Mouse (Mus musculus) CH12.LX (cell line): ENCODE data around the gene Smg6. TPM values are rescaled to one million over a fixed set of nuclear protein-coding genes. Genes with fewer than 3 reads are reported as not detected.
A peak's percentile ranks its signal among the peaks of the same experiment; 100 is the strongest.

Source experiments
- DNase-seq: peaks from one replicate; pipeline ENCODE4 v3.0.0-alpha.2; 2013; ENCODE audit errors: extremely low read depth
- H3K27ac ChIP-seq: 2 replicates; pipeline ENCODE4 v1.5.1; 2012; ENCODE audit warnings: low read depth, mild to moderate bottlenecking, control low read depth, moderate library complexity; ENCODE audit not compliant: insufficient read depth
- H3K27me3 ChIP-seq: replicated peaks from 2 replicates; pipeline ENCODE3; 2012; ENCODE audit warnings: inconsistent platforms
- H3K36me3 ChIP-seq, 2 experiments: replicated peaks in 1 of 2; 2 replicates each; pipeline versions ENCODE3 to v1.6.1; 2012; ENCODE audit warnings: inconsistent platforms in 1 of 2, low read length in 1 of 2, mild to moderate bottlenecking in 1 of 2, mixed read lengths in 1 of 2, moderate library complexity in 1 of 2; ENCODE audit not compliant: control insufficient read depth in 1 of 2, insufficient read depth in 1 of 2
- H3K4me1 ChIP-seq, 2 experiments: 2 replicates each; pipeline ENCODE4 v1.6.1; 2012; ENCODE audit warnings: inconsistent platforms in 1 of 2, moderate library complexity in 1 of 2; ENCODE audit not compliant: insufficient read depth in 2 of 2, control insufficient read depth in 1 of 2
- H3K4me2 ChIP-seq: 2 replicates; pipeline ENCODE4 v1.6.1; 2012; ENCODE audit warnings: low read depth, mild to moderate bottlenecking, control low read depth; ENCODE audit not compliant: poor library complexity, insufficient read depth, severe bottlenecking
- H3K4me3 ChIP-seq, 3 experiments: fragments of 150-350 bp in 1 of 3; sonication (generic) in 1 of 3; replicated peaks in 1 of 3; 2 replicates each; pipeline versions ENCODE3 to v1.5.1; 2011 to 2012; ENCODE audit warnings: low read depth in 2 of 3, low read length in 2 of 3, mild to moderate bottlenecking in 2 of 3, moderate library complexity in 2 of 3, control low read depth in 1 of 3, improper control_type of control experiment in 1 of 3, inconsistent platforms in 1 of 3, mixed read lengths in 1 of 3; ENCODE audit not compliant: poor library complexity in 1 of 3
- H3K79me2 ChIP-seq: replicated peaks from 2 replicates; pipeline ENCODE4 v1.6.1; 2012; ENCODE audit warnings: mild to moderate bottlenecking, moderate library complexity; ENCODE audit not compliant: control insufficient read depth, poor library complexity, insufficient read depth, severe bottlenecking; ENCODE audit errors: extremely low read depth
- H3K9ac ChIP-seq: 2 replicates; pipeline ENCODE4 v1.6.1; 2012; ENCODE audit warnings: low read depth, mild to moderate bottlenecking, control low read depth, moderate library complexity; ENCODE audit not compliant: insufficient read depth
- H3K9me3 ChIP-seq: replicated peaks from 2 replicates; pipeline ENCODE3; 2012; ENCODE audit warnings: low read length, inconsistent platforms, mixed read lengths
- BHLHE40 ChIP-seq: IDR thresholded peaks from 2 replicates; pipeline ENCODE4 v1.6.1; 2011; ENCODE audit warnings: mild to moderate bottlenecking, low read depth, low read length, improper control_type of control experiment
- CHD2 ChIP-seq: IDR thresholded peaks from 2 replicates; pipeline ENCODE4 v1.6.1; 2011; ENCODE audit warnings: low read length, improper control_type of control experiment
- CTCF ChIP-seq, 2 experiments: IDR thresholded peaks in 1 of 2; conservative IDR thresholded peaks in 1 of 2; 2 replicates each; pipeline ENCODE4 v1.5.1; 2011 to 2012; ENCODE audit warnings: low read depth in 2 of 2, low read length in 2 of 2, improper control_type of control experiment in 1 of 2, inconsistent platforms in 1 of 2, mild to moderate bottlenecking in 1 of 2, moderate library complexity in 1 of 2
- ELF1 ChIP-seq: IDR thresholded peaks from 2 replicates; pipeline ENCODE4 v1.6.1; 2014; ENCODE audit warnings: low read depth, mild to moderate bottlenecking, inconsistent platforms, low read length, improper control_type of control experiment
- EP300 ChIP-seq: IDR thresholded peaks from 2 replicates; pipeline ENCODE4 v1.6.1; 2011; ENCODE audit warnings: low read length, improper control_type of control experiment
- HCFC1 ChIP-seq: IDR thresholded peaks from 2 replicates; pipeline ENCODE4 v1.6.1; 2012; ENCODE audit warnings: low read depth, mild to moderate bottlenecking, inconsistent platforms, low read length, improper control_type of control experiment
- IRF4 ChIP-seq: IDR thresholded peaks from 2 replicates; pipeline ENCODE4 v1.6.1; 2014; ENCODE audit warnings: low read depth, mild to moderate bottlenecking, inconsistent platforms, low read length, improper control_type of control experiment
- JUN ChIP-seq: IDR thresholded peaks from 2 replicates; pipeline ENCODE4 v1.6.1; 2011; ENCODE audit warnings: low read depth, mild to moderate bottlenecking, low read length, improper control_type of control experiment, moderate library complexity; ENCODE audit not compliant: insufficient read depth
- KAT2A ChIP-seq: IDR thresholded peaks from 2 replicates; pipeline ENCODE4 v1.6.1; 2012; ENCODE audit warnings: low read length, improper control_type of control experiment, inconsistent platforms; ENCODE audit not compliant: insufficient replicate concordance
- MAFK ChIP-seq: IDR thresholded peaks from 2 replicates; pipeline ENCODE4 v1.6.1; 2011; ENCODE audit warnings: low read length, improper control_type of control experiment; ENCODE audit not compliant: insufficient replicate concordance
- MAZ ChIP-seq: IDR thresholded peaks from 2 replicates; pipeline ENCODE4 v1.6.1; 2012; ENCODE audit warnings: low read depth, mild to moderate bottlenecking, inconsistent platforms, low read length, improper control_type of control experiment, moderate library complexity
- MEF2A ChIP-seq: IDR thresholded peaks from 2 replicates; pipeline ENCODE4 v1.6.1; 2014; ENCODE audit warnings: low read depth, mild to moderate bottlenecking, inconsistent platforms, low read length, improper control_type of control experiment, borderline replicate concordance
- MXI1 ChIP-seq: IDR thresholded peaks from 2 replicates; pipeline ENCODE4 v1.6.1; 2011; ENCODE audit warnings: mild to moderate bottlenecking, low read depth, low read length, improper control_type of control experiment
- MYC ChIP-seq: IDR thresholded peaks from 2 replicates; pipeline ENCODE4 v1.6.1; 2011; ENCODE audit warnings: low read depth, mild to moderate bottlenecking, improper control_type of control experiment, low read length
- PAX5 ChIP-seq: IDR thresholded peaks from 2 replicates; pipeline ENCODE4 v1.6.1; 2012; ENCODE audit warnings: low read length, inconsistent platforms, mixed read lengths
- POLR2AphosphoS2 ChIP-seq: IDR thresholded peaks from 2 replicates; pipeline ENCODE4 v1.6.1; 2011; ENCODE audit warnings: low read depth, low read length, improper control_type of control experiment
- RAD21 ChIP-seq: IDR thresholded peaks from 2 replicates; pipeline ENCODE4 v1.6.1; 2011; ENCODE audit warnings: low read depth, mild to moderate bottlenecking, low read length, improper control_type of control experiment, moderate library complexity
- SMC3 ChIP-seq: IDR thresholded peaks from 2 replicates; pipeline ENCODE4 v1.6.1; 2011; ENCODE audit warnings: low read depth, low read length, improper control_type of control experiment
- USF2 ChIP-seq: conservative IDR thresholded peaks from 2 replicates; pipeline ENCODE4 v1.6.1; 2011; ENCODE audit warnings: low read depth, low read length, improper control_type of control experiment
- ZKSCAN1 ChIP-seq: IDR thresholded peaks from 2 replicates; pipeline ENCODE4 v1.6.1; 2012; ENCODE audit warnings: low read depth, inconsistent platforms, low read length, improper control_type of control experiment, borderline replicate concordance
- dilution Hi-C: fragments of 300-500 bp; cut with MboI; formaldehyde crosslinking; loops from 2 replicates; pipeline ENCODE4 v1.14.3; 2020; ENCODE audit warnings: low sequenced_read_pairs; ENCODE audit not compliant: extremely low pct_unique_long_range_greater_than_20kb, extremely low pct_ligation_motif_present
- in situ Hi-C: fragments of 300-500 bp; cut with MboI; formaldehyde crosslinking; loops from 3 replicates; pipeline ENCODE4 v1.14.3; 2019; ENCODE audit warnings: low sequenced_read_pairs, low pct_ligation_motif_present, low pct_unique_long_range_greater_than_20kb, mixed read lengths
- polyA plus RNA-seq: library from polyadenylated mRNA; unstranded; fragments of >175 nt; gene quantifications from 2 replicates; pipeline ENCODE4 v1.2.1, GENCODE M21; 2012; ENCODE audit warnings: low read depth; ENCODE audit not compliant: insufficient read length
- total RNA-seq, 2 experiments: library from RNA; depleted of rRNA; stranded (reverse); fragments of 300-350 nt in 1 of 2; fragments of >200 nt in 1 of 2; gene quantifications; 2 replicates each; pipeline ENCODE4 v1.2.3; 2012 to 2014

The Smg6 gene
- total and polyA plus RNA-seq, 3 experiments, result 9.0 to 18.5 (median 12.1) TPM

DNA sequence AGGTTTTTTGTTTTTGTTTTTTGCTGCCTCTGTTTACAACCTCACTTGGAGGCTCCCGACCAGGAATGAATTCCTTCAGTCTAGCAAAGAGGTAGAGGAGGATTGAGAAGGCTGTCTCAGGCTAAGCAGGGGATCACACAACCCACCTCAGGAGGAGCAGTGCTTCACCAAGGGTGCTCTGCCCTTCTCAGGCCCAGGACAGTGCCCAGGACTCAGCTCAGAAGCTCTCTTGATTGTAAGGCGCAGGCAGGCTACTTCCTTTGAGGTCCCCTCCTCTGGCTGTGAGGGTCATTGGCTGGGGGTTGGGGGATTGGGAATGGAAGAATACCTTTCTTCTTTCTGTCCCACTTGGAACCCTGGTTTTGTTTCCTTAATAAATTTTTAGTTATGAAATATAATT, 238.4 kb downstream of the Smg6 start:
- H3K27ac ChIP-seq, result no peak overlapping the region
- no peaks in the 10 kb centered on the region; the same call in 1 of the 2 replicates for H3K79me2 ChIP-seq
- in situ Hi-C loops (loop anchor here (25.0 kb wide), 1 partner anchor 527 kb away; the partner anchor contains the start of gene Cluh), dilution Hi-C loops (no loop called here)
- H3K4me2 ChIP-seq, result no peak overlapping the region
- H3K27me3 ChIP-seq, result no peaks in the 10 kb centered on the region
- peaks cover 56 to 83% of the 10 kb centered on the region in 2 experiments for H3K36me3 ChIP-seq
- no peak overlapping the region for H3K4me3 ChIP-seq
- DNase-seq, result no peak
- TF ChIP-seq KAT2A, result no peak
- no peak for TF ChIP-seq JUN
- TF ChIP-seq EP300, result no peak
- TF ChIP-seq MAFK, result no peak
- no peak for TF ChIP-seq BHLHE40
- TF ChIP-seq CTCF (conservative IDR thresholded peaks at IDR 0.05 in 1 of 2, IDR thresholded peaks at IDR 0.05 in 1 of 2; ENCODE audit: low read depth in 2 of 2, low read length in 2 of 2), result no peak
- H3K9ac ChIP-seq, result no peak overlapping the region
- H3K9me3 ChIP-seq, result peaks cover 29% of the 10 kb centered on the region
- peaks cover 7 to 36% of the 10 kb centered on the region in 2 experiments for H3K4me1 ChIP-seq

DNA sequence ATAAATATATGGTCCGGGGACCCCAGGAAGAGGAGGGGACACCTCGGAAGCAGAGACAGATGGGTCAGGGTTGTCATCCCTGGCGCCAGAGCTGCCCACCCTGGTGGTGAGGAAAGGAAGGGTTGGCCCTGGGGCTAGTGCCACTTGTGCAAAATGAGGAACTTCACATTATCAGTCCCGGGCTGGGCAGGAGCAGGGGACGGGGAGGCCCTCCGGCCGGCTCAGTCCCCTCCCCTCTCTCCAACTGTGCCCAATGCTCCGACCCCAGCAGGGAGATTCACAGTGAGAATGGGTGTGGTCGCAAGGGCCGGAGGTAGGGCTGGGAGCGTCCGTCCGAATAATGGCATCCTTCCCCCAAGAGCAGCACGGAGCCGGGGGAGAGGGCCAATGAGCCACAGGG, 239.1 kb downstream of the Smg6 start:
- Histone ChIP-seq H3K27me3 (no peaks in the 10 kb centered on the region), H3K79me2 (no peaks in the 10 kb centered on the region; the same call in 1 of the 2 replicates)
- dilution Hi-C loops, result no loop called here

DNA sequence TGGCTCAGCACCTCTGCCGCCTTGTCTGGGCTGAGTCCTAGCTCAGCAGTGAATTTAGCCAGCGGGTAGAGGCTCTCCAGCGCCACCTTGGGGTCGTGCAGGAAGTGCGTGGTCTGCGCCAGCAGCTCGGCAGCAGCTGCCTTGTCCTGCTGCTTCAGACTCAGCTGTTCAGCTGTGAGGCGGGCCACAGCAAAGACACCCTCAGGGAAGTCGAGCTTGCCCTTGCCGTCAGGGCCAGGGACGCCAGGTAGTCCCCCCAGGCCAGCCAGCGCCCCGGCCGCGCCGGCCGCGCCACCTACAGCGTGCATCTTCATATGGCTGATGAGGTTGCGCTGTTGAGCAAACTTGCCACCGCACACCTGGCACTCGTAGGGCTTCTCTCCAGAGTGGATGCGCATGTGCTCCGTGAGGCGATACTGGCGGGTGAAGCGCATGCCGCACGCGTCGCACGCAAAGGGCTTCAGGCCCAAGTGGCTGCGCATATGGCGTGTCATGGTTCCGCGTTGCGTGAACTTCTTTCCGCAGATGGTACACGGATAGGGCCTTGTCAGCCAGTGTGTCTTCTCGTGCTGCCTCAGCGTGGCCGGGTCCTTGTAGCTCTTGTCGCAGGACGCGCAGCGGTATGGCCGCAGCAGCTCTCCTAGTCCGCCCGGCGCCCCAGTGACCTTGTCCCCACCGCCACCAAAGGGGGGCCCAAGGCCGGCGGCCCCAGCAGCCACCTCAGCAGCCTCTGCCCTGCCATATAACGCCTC, 240.0 kb downstream of the Smg6 start:
- peaks cover 7 to 43% of the 10 kb centered on the region in 2 experiments for H3K4me1 ChIP-seq
- peaks cover under 1% of the 10 kb centered on the region for H3K27me3 ChIP-seq
- H3K36me3 ChIP-seq, result peaks cover 48 to 67% of the 10 kb centered on the region in 2 experiments
- H3K4me2 ChIP-seq, result no peak overlapping the region
- peaks cover 29% of the 10 kb centered on the region for H3K9me3 ChIP-seq
- no peak for DNase-seq
- H3K79me2 ChIP-seq, result no peaks in the 10 kb centered on the region; the same call in 1 of the 2 replicates
- TF ChIP-seq RAD21 (peak; percentile 26), SMC3 (peak; percentile 36), HCFC1 (no peak), CTCF (conservative IDR thresholded peaks at IDR 0.05 in 1 of 2, IDR thresholded peaks at IDR 0.05 in 1 of 2; ENCODE audit: low read depth in 2 of 2, low read length in 2 of 2) (peak; percentile 16 to 59; a peak in 2 of 4 replicates), MXI1 (no peak), BHLHE40 (no peak)
- in situ Hi-C loops (loop anchor here (25.0 kb wide), 1 partner anchor 528 kb away; the partner anchor contains the start of gene Cluh), dilution Hi-C loops (no loop called here)
- H3K4me3 ChIP-seq, result no peak overlapping the region
- H3K27ac ChIP-seq, result no peak overlapping the region
- no peak overlapping the region for H3K9ac ChIP-seq

More for the DNA sequence above, 239.1 kb downstream of the Smg6 start:
- H3K4me3 ChIP-seq, result no peak overlapping the region
- no peak overlapping the region for H3K27ac ChIP-seq
- H3K4me1 ChIP-seq, result peaks cover 7 to 38% of the 10 kb centered on the region in 2 experiments
- in situ Hi-C loops, result loop anchor here (25.0 kb wide), 1 partner anchor 527 kb away; the partner anchor contains the start of gene Cluh
- H3K9me3 ChIP-seq, result peaks cover 29% of the 10 kb centered on the region
- H3K4me2 ChIP-seq, result no peak overlapping the region
- no peak for DNase-seq
- H3K9ac ChIP-seq, result no peak overlapping the region
- H3K36me3 ChIP-seq, result peaks cover 56 to 76% of the 10 kb centered on the region in 2 experiments
- no peak for TF ChIP-seq POLR2AphosphoS2
- TF ChIP-seq SMC3, result no peak
- no peak for TF ChIP-seq CHD2
- no peak for TF ChIP-seq ZKSCAN1
- TF ChIP-seq USF2, result no peak
- TF ChIP-seq ELF1, result no peak
- no peak for TF ChIP-seq CTCF (conservative IDR thresholded peaks at IDR 0.05 in 1 of 2, IDR thresholded peaks at IDR 0.05 in 1 of 2; ENCODE audit: low read depth in 2 of 2, low read length in 2 of 2)
- TF ChIP-seq MYC, result no peak
- TF ChIP-seq MAZ, result no peak
- TF ChIP-seq IRF4, result no peak
- no peak for TF ChIP-seq PAX5
- TF ChIP-seq RAD21, result no peak
- no peak for TF ChIP-seq MEF2A
